Mouse (Mus musculus): Measurements from ENCODE around the gene Camk2d. TPM values are rescaled to one million over a fixed set of nuclear protein-coding genes. Genes with fewer than 3 reads are reported as not detected.

The Camk2d gene
- polyA plus RNA-seq, 1 experiment from 2014 or later: 11.7 TPM

GRCm38 (mm10) chr3:126827900-126828299 lies 231.8 kb downstream of the Camk2d start:
- H3K4me1 ChIP-seq: no peaks in the 10 kb centered on the region

GRCm38 (mm10) chr3:126829817-126830216 lies 233.7 kb downstream of the Camk2d start:
- Histone ChIP-seq H3K4me3 (no peak overlapping the region), H3K36me3 (no peaks in the 10 kb centered on the region), H3K4me1 (no peaks in the 10 kb centered on the region), H3K9me3 (replicated peaks) (no peaks in the 10 kb centered on the region), H3K27ac (replicated peaks) (no peak overlapping the region), H3K27me3 (ENCODE audit: low read depth, poor library complexity, severe bottlenecking) (no peaks in the 10 kb centered on the region)
- 87% methylated on average over 2 of the region's 2 CpGs for WGBS
- DNase-seq (ENCODE audit: low spot score): no peak

More at GRCm38 (mm10) chr3:126827900-126828299, 231.8 kb downstream of the Camk2d start:
- no peak for DNase-seq (ENCODE audit: low spot score)
- no peak overlapping the region for H3K4me3 ChIP-seq
- no peaks in the 10 kb centered on the region for H3K9me3 ChIP-seq (replicated peaks)
- H3K27me3 ChIP-seq (ENCODE audit: low read depth, poor library complexity, severe bottlenecking): no peaks in the 10 kb centered on the region
- WGBS: 92% methylated on average over 3 of the region's 3 CpGs
- H3K27ac ChIP-seq (replicated peaks): no peak overlapping the region
- no peaks in the 10 kb centered on the region for H3K36me3 ChIP-seq

GRCm38 (mm10) chr3:126831418-126832138 lies 235.5 kb downstream of the Camk2d start:
- Histone ChIP-seq H3K36me3 (no peaks in the 10 kb centered on the region), H3K4me1 (no peaks in the 10 kb centered on the region), H3K9me3 (replicated peaks) (no peaks in the 10 kb centered on the region), H3K27ac (replicated peaks) (no peak overlapping the region), H3K27me3 (ENCODE audit: low read depth, poor library complexity, severe bottlenecking) (no peaks in the 10 kb centered on the region), H3K4me3 (no peak overlapping the region)
- WGBS: 75% methylated on average over 6 of the region's 6 CpGs
- DNase-seq (ENCODE audit: low spot score): no peak

- 83% methylated on average over 5 of the region's 5 CpGs for WGBS
- H3K4me3 ChIP-seq: no peak overlapping the region
- no peaks in the 10 kb centered on the region for H3K4me1 ChIP-seq
- no peak overlapping the region for H3K27ac ChIP-seq (replicated peaks)
- H3K27me3 ChIP-seq (ENCODE audit: low read depth, poor library complexity, severe bottlenecking): no peaks in the 10 kb centered on the region
- H3K36me3 ChIP-seq: no peaks in the 10 kb centered on the region
- H3K9me3 ChIP-seq (replicated peaks): no peaks in the 10 kb centered on the region
- DNase-seq (ENCODE audit: low spot score): no peak
These were observed 238.6 kb downstream of the Camk2d start for GRCm38 (mm10) chr3:126834641-126835167.

GRCm38 (mm10) chr3:126842780-126843179 lies 246.7 kb downstream of the Camk2d start:
- H3K27me3 ChIP-seq (ENCODE audit: low read depth, poor library complexity, severe bottlenecking): no peaks in the 10 kb centered on the region
- 0 out of 2 replicates have a peak, but pooled peaks cover 2% of the 10 kb centered on the region for H3K36me3 ChIP-seq
- H3K27ac ChIP-seq (replicated peaks): no peak overlapping the region
- no peaks in the 10 kb centered on the region for H3K4me1 ChIP-seq
- 88% methylated on average over 9 of the region's 9 CpGs for WGBS
- no peak overlapping the region for H3K4me3 ChIP-seq
- DNase-seq (ENCODE audit: low spot score): no peak
- no peaks in the 10 kb centered on the region for H3K9me3 ChIP-seq (replicated peaks)

GRCm38 (mm10) chr3:126844809-126845208 lies 248.7 kb downstream of the Camk2d start:
- H3K27me3 ChIP-seq (ENCODE audit: low read depth, poor library complexity, severe bottlenecking): no peaks in the 10 kb centered on the region
- H3K36me3 ChIP-seq: 0 out of 2 replicates have a peak, but pooled peaks cover 2% of the 10 kb centered on the region
- no peaks in the 10 kb centered on the region for H3K4me1 ChIP-seq
- DNase-seq (ENCODE audit: low spot score): no peak
- no peak overlapping the region for H3K4me3 ChIP-seq
- H3K27ac ChIP-seq (replicated peaks): no peak overlapping the region
- no peaks in the 10 kb centered on the region for H3K9me3 ChIP-seq (replicated peaks)
- WGBS: 93% methylated on average over 7 of the region's 7 CpGs

GRCm38 (mm10) chr3:126848081-126848480 lies 252.0 kb downstream of the Camk2d start:
- 100% methylated on average over 1 of the region's 1 CpGs for WGBS
- DNase-seq (ENCODE audit: low spot score): no peak
- H3K36me3 ChIP-seq: no peaks in the 10 kb centered on the region
- no peaks in the 10 kb centered on the region for H3K9me3 ChIP-seq (replicated peaks)
- H3K4me3 ChIP-seq: no peak overlapping the region
- H3K4me1 ChIP-seq: no peaks in the 10 kb centered on the region
- no peaks in the 10 kb centered on the region for H3K27me3 ChIP-seq (ENCODE audit: low read depth, poor library complexity, severe bottlenecking)
- no peak overlapping the region for H3K27ac ChIP-seq (replicated peaks)

GRCm38 (mm10) chr3:126860442-126860841 lies 264.3 kb downstream of the Camk2d start:
- no peaks in the 10 kb centered on the region for H3K36me3 ChIP-seq
- DNase-seq (ENCODE audit: low spot score): no peak
- no peaks in the 10 kb centered on the region for H3K4me1 ChIP-seq
- H3K4me3 ChIP-seq: no peak overlapping the region
- no peaks in the 10 kb centered on the region for H3K9me3 ChIP-seq (replicated peaks)
- no peak overlapping the region for H3K27ac ChIP-seq (replicated peaks)
- no peaks in the 10 kb centered on the region for H3K27me3 ChIP-seq (ENCODE audit: low read depth, poor library complexity, severe bottlenecking)

GRCm38 (mm10) chr3:126869561-126869960 lies 273.5 kb downstream of the Camk2d start:
- H3K4me3 ChIP-seq: no peak overlapping the region
- no peaks in the 10 kb centered on the region for H3K4me1 ChIP-seq
- no peaks in the 10 kb centered on the region for H3K36me3 ChIP-seq
- no peaks in the 10 kb centered on the region for H3K27me3 ChIP-seq (ENCODE audit: low read depth, poor library complexity, severe bottlenecking)
- no peak for DNase-seq (ENCODE audit: low spot score)
- 86% methylated on average over 3 of the region's 3 CpGs for WGBS
- no peak overlapping the region for H3K27ac ChIP-seq (replicated peaks)
- no peaks in the 10 kb centered on the region for H3K9me3 ChIP-seq (replicated peaks)

- DNase-seq (ENCODE audit: low spot score): no peak
- 90% methylated on average over 1 of the region's 1 CpGs for WGBS
- no peaks in the 10 kb centered on the region for H3K9me3 ChIP-seq (replicated peaks)
- H3K4me3 ChIP-seq: no peak overlapping the region
- no peaks in the 10 kb centered on the region for H3K27me3 ChIP-seq (ENCODE audit: low read depth, poor library complexity, severe bottlenecking)
- H3K4me1 ChIP-seq: no peaks in the 10 kb centered on the region
- no peak overlapping the region for H3K27ac ChIP-seq (replicated peaks)
- no peaks in the 10 kb centered on the region for H3K36me3 ChIP-seq
These were observed 274.6 kb downstream of the Camk2d start for GRCm38 (mm10) chr3:126870688-126871087.

- H3K4me3 ChIP-seq: no peak overlapping the region
These were observed 282.1 kb downstream of the Camk2d start for GRCm38 (mm10) chr3:126878233-126878632.

GRCm38 (mm10) chr3:126886090-126886489 lies 290.0 kb downstream of the Camk2d start:
- H3K9me3 ChIP-seq (replicated peaks): no peaks in the 10 kb centered on the region
- 84% methylated on average over 4 of the region's 4 CpGs for WGBS
- H3K4me3 ChIP-seq: no peak overlapping the region

More at GRCm38 (mm10) chr3:126878233-126878632, 282.1 kb downstream of the Camk2d start:
- 71% methylated on average over 1 of the region's 1 CpGs for WGBS
- DNase-seq (ENCODE audit: low spot score): no peak
- Histone ChIP-seq H3K36me3 (no peaks in the 10 kb centered on the region), H3K9me3 (replicated peaks) (no peaks in the 10 kb centered on the region), H3K4me1 (no peaks in the 10 kb centered on the region), H3K27ac (replicated peaks) (no peak overlapping the region), H3K27me3 (ENCODE audit: low read depth, poor library complexity, severe bottlenecking) (no peaks in the 10 kb centered on the region)

GRCm38 (mm10) chr3:126886644-126887043 lies 290.5 kb downstream of the Camk2d start:
- no peaks in the 10 kb centered on the region for H3K27me3 ChIP-seq (ENCODE audit: low read depth, poor library complexity, severe bottlenecking)
- no peak overlapping the region for H3K4me3 ChIP-seq
- 88% methylated on average over 4 of the region's 4 CpGs for WGBS
- H3K4me1 ChIP-seq: no peaks in the 10 kb centered on the region
- no peaks in the 10 kb centered on the region for H3K9me3 ChIP-seq (replicated peaks)
- no peak for DNase-seq (ENCODE audit: low spot score)
- H3K27ac ChIP-seq (replicated peaks): no peak overlapping the region
- H3K36me3 ChIP-seq: no peaks in the 10 kb centered on the region

More at GRCm38 (mm10) chr3:126886090-126886489, 290.0 kb downstream of the Camk2d start:
- DNase-seq (ENCODE audit: low spot score): no peak
- Histone ChIP-seq H3K4me1 (no peaks in the 10 kb centered on the region), H3K36me3 (no peaks in the 10 kb centered on the region), H3K27me3 (ENCODE audit: low read depth, poor library complexity, severe bottlenecking) (no peaks in the 10 kb centered on the region), H3K27ac (replicated peaks) (no peak overlapping the region)

Measured in midbrain, embryonic 10.5 days (tissue).